Mouse (Mus musculus): ENCODE measurements around the gene Faap20. TPM values are rescaled to one million over a fixed set of nuclear protein-coding genes. Genes with fewer than 3 reads are reported as not detected.

Faap20 gene
- polyA plus RNA-seq, 1 experiment from 2014 or later = 87.8 TPM

GRCm38 (mm10) chr4:155209494-155209893 is 40.1 kb upstream of the Faap20 start:
- WGBS = 96% methylated on average over 5 of the region's 5 CpGs
- Histone ChIP-seq H3K9me3 (replicated peaks; ENCODE audit: control insufficient read depth, low read length) (no peaks in the 10 kb centered on the region), H3K4me1 (ENCODE audit: control insufficient read depth, insufficient read depth, low read length) (peaks cover 10% of the 10 kb centered on the region), H3K27ac (replicated peaks; ENCODE audit: low read depth, low read length) (no peak overlapping the region), H3K9ac (replicated peaks; ENCODE audit: low read length) (no peak overlapping the region), H3K4me2 (ENCODE audit: low read depth, low read length) (no peak overlapping the region), H3K4me3 (ENCODE audit: low read depth, low read length) (no peak overlapping the region), H3K27me3 (ENCODE audit: control insufficient read depth, insufficient read depth, low read length) (no peaks in the 10 kb centered on the region), H3K36me3 (replicated peaks; ENCODE audit: control insufficient read depth, insufficient read depth, low read depth, low read length) (no peaks in the 10 kb centered on the region; the same call in 1 of the 2 replicates)
- DNase-seq (ENCODE audit: low spot score) (no peak), ATAC-seq (replicated peaks; ENCODE audit: insufficient number of reproducible peaks, low FRiP score, low TSS enrichment, low read depth) (no peak)

GRCm38 (mm10) chr4:155213052-155213751 is 36.4 kb upstream of the Faap20 start:
- DNase-seq (ENCODE audit: low spot score) = no peak
- no peaks in the 10 kb centered on the region for H3K27me3 ChIP-seq (ENCODE audit: control insufficient read depth, insufficient read depth, low read length)
- ATAC-seq (replicated peaks; ENCODE audit: insufficient number of reproducible peaks, low FRiP score, low TSS enrichment, low read depth) = no peak
- 66% methylated on average over 9 of the region's 9 CpGs for WGBS
- no peak overlapping the region for H3K27ac ChIP-seq (replicated peaks; ENCODE audit: low read depth, low read length)
- no peaks in the 10 kb centered on the region for H3K9me3 ChIP-seq (replicated peaks; ENCODE audit: control insufficient read depth, low read length)
- H3K4me3 ChIP-seq (ENCODE audit: low read depth, low read length) = no peak overlapping the region
- peaks cover 3% of the 10 kb centered on the region for H3K4me1 ChIP-seq (ENCODE audit: control insufficient read depth, insufficient read depth, low read length)
- 0 out of 2 replicates have a peak overlapping the region, but pooled peaks have one; percentile 9 for H3K9ac ChIP-seq (replicated peaks; ENCODE audit: low read length)
- no peaks in the 10 kb centered on the region; the same call in 1 of the 2 replicates for H3K36me3 ChIP-seq (replicated peaks; ENCODE audit: control insufficient read depth, insufficient read depth, low read depth, low read length)
- no peak overlapping the region; the same call in 1 of the 2 replicates for H3K4me2 ChIP-seq (ENCODE audit: low read depth, low read length)

- Histone ChIP-seq H3K27ac (replicated peaks; ENCODE audit: low read depth, low read length) (no peak overlapping the region), H3K9me3 (replicated peaks; ENCODE audit: control insufficient read depth, low read length) (no peaks in the 10 kb centered on the region), H3K27me3 (ENCODE audit: control insufficient read depth, insufficient read depth, low read length) (no peaks in the 10 kb centered on the region), H3K4me2 (ENCODE audit: low read depth, low read length) (peak overlapping the region; percentile 4; the same call in 1 of the 2 replicates), H3K9ac (replicated peaks; ENCODE audit: low read length) (0 out of 2 replicates have a peak overlapping the region, but pooled peaks have one; percentile 9), H3K4me3 (ENCODE audit: low read depth, low read length) (no peak overlapping the region), H3K4me1 (ENCODE audit: control insufficient read depth, insufficient read depth, low read length) (peaks cover 3% of the 10 kb centered on the region), H3K36me3 (replicated peaks; ENCODE audit: control insufficient read depth, insufficient read depth, low read depth, low read length) (no peaks in the 10 kb centered on the region; the same call in 1 of the 2 replicates)
- DNase-seq (ENCODE audit: low spot score) (no peak), ATAC-seq (replicated peaks; ENCODE audit: insufficient number of reproducible peaks, low FRiP score, low TSS enrichment, low read depth) (no peak)
- 82% methylated on average over 6 of the region's 6 CpGs for WGBS
Observed at GRCm38 (mm10) chr4:155213752-155214054, 35.9 kb upstream of the Faap20 start.

- Histone ChIP-seq H3K27me3 (ENCODE audit: control insufficient read depth, insufficient read depth, low read length) (no peaks in the 10 kb centered on the region), H3K36me3 (replicated peaks; ENCODE audit: control insufficient read depth, insufficient read depth, low read depth, low read length) (no peaks in the 10 kb centered on the region; the same call in 1 of the 2 replicates), H3K9me3 (replicated peaks; ENCODE audit: control insufficient read depth, low read length) (no peaks in the 10 kb centered on the region), H3K4me1 (ENCODE audit: control insufficient read depth, insufficient read depth, low read length) (peaks cover 3% of the 10 kb centered on the region), H3K4me2 (ENCODE audit: low read depth, low read length) (no peak overlapping the region), H3K9ac (replicated peaks; ENCODE audit: low read length) (no peak overlapping the region), H3K4me3 (ENCODE audit: low read depth, low read length) (no peak overlapping the region), H3K27ac (replicated peaks; ENCODE audit: low read depth, low read length) (no peak overlapping the region)
- DNase-seq (ENCODE audit: low spot score) (no peak), ATAC-seq (replicated peaks; ENCODE audit: insufficient number of reproducible peaks, low FRiP score, low TSS enrichment, low read depth) (no peak)
- WGBS = 84% methylated on average over 6 of the region's 6 CpGs
Observed at GRCm38 (mm10) chr4:155214188-155214587, 35.4 kb upstream of the Faap20 start.

- 76% methylated on average over 10 of the region's 10 CpGs for WGBS
- ATAC-seq (replicated peaks; ENCODE audit: insufficient number of reproducible peaks, low FRiP score, low TSS enrichment, low read depth) (no peak), DNase-seq (ENCODE audit: low spot score) (no peak)
- no peaks in the 10 kb centered on the region for H3K9me3 ChIP-seq (replicated peaks; ENCODE audit: control insufficient read depth, low read length)
- H3K27ac ChIP-seq (replicated peaks; ENCODE audit: low read depth, low read length) = no peak overlapping the region
- H3K4me2 ChIP-seq (ENCODE audit: low read depth, low read length) = no peak overlapping the region
- no peak overlapping the region for H3K9ac ChIP-seq (replicated peaks; ENCODE audit: low read length)
- no peaks in the 10 kb centered on the region; the same call in 1 of the 2 replicates for H3K36me3 ChIP-seq (replicated peaks; ENCODE audit: control insufficient read depth, insufficient read depth, low read depth, low read length)
- peaks cover 3% of the 10 kb centered on the region for H3K4me1 ChIP-seq (ENCODE audit: control insufficient read depth, insufficient read depth, low read length)
- no peak overlapping the region for H3K4me3 ChIP-seq (ENCODE audit: low read depth, low read length)
- no peaks in the 10 kb centered on the region for H3K27me3 ChIP-seq (ENCODE audit: control insufficient read depth, insufficient read depth, low read length)
Observed at GRCm38 (mm10) chr4:155214793-155215192, 34.8 kb upstream of the Faap20 start.

GRCm38 (mm10) chr4:155215203-155215602 is 34.4 kb upstream of the Faap20 start:
- DNase-seq (ENCODE audit: low spot score) (no peak), ATAC-seq (replicated peaks; ENCODE audit: insufficient number of reproducible peaks, low FRiP score, low TSS enrichment, low read depth) (no peak)
- WGBS = 68% methylated on average over 9 of the region's 9 CpGs
- Histone ChIP-seq H3K9me3 (replicated peaks; ENCODE audit: control insufficient read depth, low read length) (no peaks in the 10 kb centered on the region), H3K27ac (replicated peaks; ENCODE audit: low read depth, low read length) (no peak overlapping the region), H3K4me3 (ENCODE audit: low read depth, low read length) (no peak overlapping the region), H3K9ac (replicated peaks; ENCODE audit: low read length) (no peak overlapping the region), H3K4me2 (ENCODE audit: low read depth, low read length) (no peak overlapping the region), H3K36me3 (replicated peaks; ENCODE audit: control insufficient read depth, insufficient read depth, low read depth, low read length) (no peaks in the 10 kb centered on the region; the same call in 1 of the 2 replicates), H3K4me1 (ENCODE audit: control insufficient read depth, insufficient read depth, low read length) (peaks cover 3% of the 10 kb centered on the region), H3K27me3 (ENCODE audit: control insufficient read depth, insufficient read depth, low read length) (no peaks in the 10 kb centered on the region)

GRCm38 (mm10) chr4:155215773-155216630 is 33.6 kb upstream of the Faap20 start:
- peaks cover 3% of the 10 kb centered on the region for H3K4me1 ChIP-seq (ENCODE audit: control insufficient read depth, insufficient read depth, low read length)
- ATAC-seq (replicated peaks; ENCODE audit: insufficient number of reproducible peaks, low FRiP score, low TSS enrichment, low read depth) (no peak), DNase-seq (ENCODE audit: low spot score) (no peak)
- no peak overlapping the region for H3K27ac ChIP-seq (replicated peaks; ENCODE audit: low read depth, low read length)
- no peaks in the 10 kb centered on the region for H3K27me3 ChIP-seq (ENCODE audit: control insufficient read depth, insufficient read depth, low read length)
- H3K4me3 ChIP-seq (ENCODE audit: low read depth, low read length) = no peak overlapping the region
- no peak overlapping the region for H3K9ac ChIP-seq (replicated peaks; ENCODE audit: low read length)
- no peak overlapping the region for H3K4me2 ChIP-seq (ENCODE audit: low read depth, low read length)
- WGBS = 68% methylated on average over 12 of the region's 12 CpGs
- no peaks in the 10 kb centered on the region for H3K9me3 ChIP-seq (replicated peaks; ENCODE audit: control insufficient read depth, low read length)
- no peaks in the 10 kb centered on the region for H3K36me3 ChIP-seq (replicated peaks; ENCODE audit: control insufficient read depth, insufficient read depth, low read depth, low read length)
